Mouse (Mus musculus) spleen, postnatal 36 days (tissue): Measurements from ENCODE around the gene Insl5.

Experiments
- DNase-seq, 2 experiments: peaks; one replicate each; pipeline ENCODE4 v3.0.0; 2022; ENCODE audit warnings: low spot score in 2 of 2, mixed read lengths in 1 of 2

The Insl5 gene

GRCm38 (mm10) chr4:102990595-102991340 is 35.9 kb downstream of the Insl5 start:
- DNase-seq, result no peak

GRCm38 (mm10) chr4:102990016-102990415 is 36.6 kb downstream of the Insl5 start:
- no peak for DNase-seq

GRCm38 (mm10) chr4:102989391-102989790 is 37.3 kb downstream of the Insl5 start:
- no peak for DNase-seq

- DNase-seq, result no peak
Observed at GRCm38 (mm10) chr4:102988526-102988925, 38.1 kb downstream of the Insl5 start.

GRCm38 (mm10) chr4:102987756-102988155 is 38.9 kb downstream of the Insl5 start:
- no peak for DNase-seq

- DNase-seq, result no peak
Observed at GRCm38 (mm10) chr4:102987325-102987724, 39.3 kb downstream of the Insl5 start.

- DNase-seq, result peak; percentile 13 to 24
Observed at GRCm38 (mm10) chr4:102986917-102987316, 39.7 kb downstream of the Insl5 start.

GRCm38 (mm10) chr4:102986173-102986572 is 40.5 kb downstream of the Insl5 start:
- DNase-seq, result no peak

GRCm38 (mm10) chr4:102981709-102982108 is 44.9 kb downstream of the Insl5 start:
- no peak for DNase-seq

GRCm38 (mm10) chr4:102979385-102979784 is 47.3 kb downstream of the Insl5 start:
- no peak for DNase-seq

GRCm38 (mm10) chr4:102978440-102978839 is 48.2 kb downstream of the Insl5 start, which contains the start of gene Tctex1d1:
Tctex1d1 (plus strand) TSS chr4:102978606.
- no peak for DNase-seq

GRCm38 (mm10) chr4:102977778-102978321 is 48.8 kb downstream of the Insl5 start:
- no peak for DNase-seq

- no peak for DNase-seq
Observed at GRCm38 (mm10) chr4:102976290-102977275, 50.1 kb downstream of the Insl5 start.

- no peak for DNase-seq
Observed at GRCm38 (mm10) chr4:102974172-102974571, 52.5 kb downstream of the Insl5 start.

- DNase-seq, result no peak
Observed at GRCm38 (mm10) chr4:102972071-102972470, 54.6 kb downstream of the Insl5 start.

- no peak for DNase-seq
Observed at GRCm38 (mm10) chr4:102971159-102971558, 55.5 kb downstream of the Insl5 start.

GRCm38 (mm10) chr4:102969599-102969998 is 57.0 kb downstream of the Insl5 start:
- no peak for DNase-seq
